Mouse (Mus musculus) lung, embryonic 15.5 days (tissue): ENCODE results near the gene Tnfsfm13. TPM values are rescaled to one million over a fixed set of nuclear protein-coding genes. Genes with fewer than 3 reads are reported as not detected.
A peak's percentile ranks its signal among the peaks of the same experiment; 100 is the strongest.
"Not testable (repeated sequence)": the region's sequence is repeated elsewhere in the genome, so short reads cannot be mapped to it uniquely, and the experiment has no call there.

Experiments
- ATAC-seq: fragments of 200-750 bp; cut with Nextera tagmentation; 2 replicates; pipeline ENCODE4 v1.8.0; 2017; ENCODE audit warnings: moderate number of reproducible peaks, borderline replicate concordance; ENCODE audit not compliant: low FRiP score, low TSS enrichment; ENCODE audit errors: extremely low read depth
- H3K27ac ChIP-seq: fragments of 300-500 bp; sonication (generic); 2 replicates; pipeline ENCODE4 v1.5.1; 2015; ENCODE audit warnings: moderate library complexity, mild to moderate bottlenecking, inconsistent platforms
- H3K27me3 ChIP-seq: fragments of 300-500 bp; sonication (generic); 2 replicates; pipeline ENCODE4 v1.6.1; 2015; ENCODE audit warnings: inconsistent platforms
- H3K36me3 ChIP-seq: fragments of 300-500 bp; sonication (generic); 2 replicates; pipeline ENCODE4 v1.6.1; 2015; ENCODE audit warnings: inconsistent platforms
- H3K4me1 ChIP-seq: fragments of 300-500 bp; sonication (generic); 2 replicates; pipeline ENCODE4 v1.6.1; 2015; ENCODE audit warnings: inconsistent platforms
- H3K4me2 ChIP-seq: fragments of 300-500 bp; sonication (generic); 2 replicates; pipeline ENCODE4 v1.6.1; 2015; ENCODE audit warnings: inconsistent platforms, mild to moderate bottlenecking, moderate library complexity
- H3K4me3 ChIP-seq: fragments of 300-500 bp; sonication (generic); 2 replicates; pipeline ENCODE4 v1.5.1; 2015; ENCODE audit warnings: mild to moderate bottlenecking, inconsistent platforms
- H3K9ac ChIP-seq: fragments of 300-500 bp; sonication (generic); 2 replicates; pipeline ENCODE4 v1.6.1; 2015; ENCODE audit warnings: inconsistent platforms
- H3K9me3 ChIP-seq: fragments of 300-500 bp; sonication (generic); 2 replicates; pipeline ENCODE4 v1.6.1; 2016; ENCODE audit warnings: inconsistent platforms
- WGBS: fragments of 180-500 bp; shearing (Covaris S2); methylation state at CpG from one replicate; pipeline ENCODE4 v1.1.7; 2015; 5-methylcytosine and 5-hydroxymethylcytosine counted together
- polyA plus RNA-seq: library from polyadenylated mRNA; unstranded; fragments of >200 nt; fragmentation: Nextera tagmentation; extraction: Ambion mirVana; gene quantifications from 2 replicates; pipeline ENCODE4 v1.2.1, GENCODE M21; 2015

The Tnfsfm13 gene
- polyA plus RNA-seq, result 4.3 and 5.9 TPM in 2 replicates

DNA sequence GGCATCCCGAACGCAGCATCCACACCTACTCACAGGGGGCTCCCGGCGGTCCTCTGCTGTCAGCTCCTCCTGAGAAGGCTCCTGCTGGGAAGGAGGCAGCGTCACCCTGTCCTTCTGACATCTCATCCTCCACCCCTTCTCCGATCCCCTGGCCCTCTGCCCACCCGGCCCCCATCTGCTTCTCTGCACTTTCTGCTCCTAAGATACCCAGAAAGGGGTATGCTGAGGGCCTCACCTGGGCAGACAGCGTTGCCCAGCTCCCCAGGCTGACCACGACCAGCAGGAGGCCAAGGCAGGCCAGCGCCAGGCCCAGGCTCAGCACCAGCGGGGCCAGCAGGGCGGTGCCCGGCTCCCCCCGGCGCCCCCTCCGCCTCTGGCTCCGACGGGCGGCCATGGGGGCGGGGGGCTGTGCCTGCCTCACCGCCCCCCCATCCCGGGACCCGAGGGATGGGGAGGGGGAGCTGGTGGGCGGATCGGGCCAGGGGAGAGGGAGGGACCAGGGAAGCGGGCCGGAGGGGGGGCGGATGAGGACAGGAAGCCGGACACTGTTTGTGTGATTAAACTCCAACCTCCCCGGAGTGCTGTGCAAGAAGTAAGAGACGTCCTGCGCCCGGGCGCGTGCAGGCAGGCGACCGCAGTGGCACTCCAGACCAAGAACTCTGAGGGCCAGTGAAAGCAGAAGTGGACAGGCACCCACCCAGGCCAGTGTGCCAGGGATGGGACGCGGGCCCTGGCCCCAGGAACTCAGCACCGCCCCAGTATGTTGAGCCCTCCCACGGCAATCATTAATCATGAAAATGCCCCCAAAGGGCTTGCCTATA is at the start of gene Tnfsfm13, which contains the start of gene Tnfsf12:
Tnfsfm13 (minus strand) TSS at position 738 of the 821 bp plus-strand sequence.
Tnfsf12 (minus strand) TSS at position 489 of the 821 bp plus-strand sequence.
- H3K36me3 ChIP-seq, result no peaks in the 10 kb centered on the region
- H3K9me3 ChIP-seq, result no peaks in the 10 kb centered on the region
- 2% methylated on average over 31 of the region's 41 CpGs for WGBS
- peak within 1 kb of the TSS; percentile 91 for H3K4me2 ChIP-seq
- no peaks in the 10 kb centered on the region for H3K27me3 ChIP-seq
- ATAC-seq, result peak; percentile 86
- peak within 1 kb of the TSS; percentile 59 for H3K4me3 ChIP-seq
- peak within 1 kb of the TSS; percentile 86 for H3K27ac ChIP-seq
- H3K4me1 ChIP-seq, result peaks cover 13% of the 10 kb centered on the region
- peak within 1 kb of the TSS; percentile 69 for H3K9ac ChIP-seq

DNA sequence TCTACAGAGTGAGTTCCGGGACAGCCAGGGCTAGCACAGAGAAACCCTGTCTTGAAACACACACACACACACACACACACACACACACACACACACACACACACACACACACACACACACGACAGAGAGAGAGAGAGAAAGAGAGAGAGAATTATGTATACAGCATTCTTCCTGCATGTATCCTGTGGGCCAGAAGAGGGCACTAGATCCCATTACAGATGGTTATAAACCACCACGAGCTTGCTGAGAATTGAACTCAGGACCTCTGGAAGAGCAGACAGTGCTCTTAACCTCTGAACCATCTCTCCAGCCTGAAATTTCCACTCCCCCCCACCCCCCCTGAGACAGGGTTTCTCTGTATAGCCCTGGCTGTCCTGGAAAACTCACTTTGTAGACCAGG is 35.5 kb upstream of the Tnfsfm13 start:
- H3K4me3 ChIP-seq, H3K27me3 ChIP-seq, H3K9me3 ChIP-seq, H3K4me2 ChIP-seq, H3K9ac ChIP-seq, H3K4me1 ChIP-seq, H3K27ac ChIP-seq, ATAC-seq: not testable (repeated sequence)
- 83% methylated on average over 2 of the region's 3 CpGs for WGBS
- H3K36me3 ChIP-seq, result peaks cover 34% of the 10 kb centered on the region

- ATAC-seq, result no peak
- WGBS, result 28% methylated on average over 3 of the region's 3 CpGs
- H3K4me3 ChIP-seq, result no peak overlapping the region
- H3K9me3 ChIP-seq, result no peaks in the 10 kb centered on the region
- no peak overlapping the region for H3K4me2 ChIP-seq
- H3K36me3 ChIP-seq, result peaks cover 10% of the 10 kb centered on the region
- no peaks in the 10 kb centered on the region for H3K27me3 ChIP-seq
- no peaks in the 10 kb centered on the region for H3K4me1 ChIP-seq
- no peak overlapping the region for H3K9ac ChIP-seq
- no peak overlapping the region for H3K27ac ChIP-seq
Measured at GRCm38 (mm10) chr11:69729063-69729462, 33.2 kb upstream of the Tnfsfm13 start.

DNA sequence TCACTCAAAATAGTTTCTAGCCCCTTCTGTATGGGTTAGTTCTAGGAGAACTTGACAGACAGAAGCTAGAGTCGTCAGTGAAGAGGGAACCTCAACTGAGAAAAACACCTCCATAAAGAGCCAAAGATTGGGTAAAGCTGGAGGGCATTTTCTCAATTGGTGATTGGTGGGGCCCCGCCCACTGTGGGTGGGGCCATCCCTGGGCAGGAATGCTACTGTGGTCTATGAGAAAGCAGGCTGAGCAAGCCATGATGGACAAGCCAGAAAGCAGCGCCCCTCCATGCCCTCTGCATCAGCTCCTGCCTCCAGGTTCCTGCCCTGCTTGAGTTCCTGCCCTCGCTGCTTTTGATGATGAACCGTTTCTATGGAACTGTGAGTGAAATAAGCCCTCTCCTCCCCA is 30.1 kb upstream of the Tnfsfm13 start:
- H3K9ac ChIP-seq, result no peak overlapping the region
- H3K4me2 ChIP-seq, result no peak overlapping the region
- no peaks in the 10 kb centered on the region for H3K4me1 ChIP-seq
- H3K27me3 ChIP-seq, result no peaks in the 10 kb centered on the region
- WGBS, result 22% methylated on average over 5 of the region's 5 CpGs
- H3K9me3 ChIP-seq, result no peaks in the 10 kb centered on the region
- H3K27ac ChIP-seq, result no peak overlapping the region
- H3K36me3 ChIP-seq, result no peaks in the 10 kb centered on the region
- ATAC-seq, result no peak
- H3K4me3 ChIP-seq, result no peak overlapping the region

DNA sequence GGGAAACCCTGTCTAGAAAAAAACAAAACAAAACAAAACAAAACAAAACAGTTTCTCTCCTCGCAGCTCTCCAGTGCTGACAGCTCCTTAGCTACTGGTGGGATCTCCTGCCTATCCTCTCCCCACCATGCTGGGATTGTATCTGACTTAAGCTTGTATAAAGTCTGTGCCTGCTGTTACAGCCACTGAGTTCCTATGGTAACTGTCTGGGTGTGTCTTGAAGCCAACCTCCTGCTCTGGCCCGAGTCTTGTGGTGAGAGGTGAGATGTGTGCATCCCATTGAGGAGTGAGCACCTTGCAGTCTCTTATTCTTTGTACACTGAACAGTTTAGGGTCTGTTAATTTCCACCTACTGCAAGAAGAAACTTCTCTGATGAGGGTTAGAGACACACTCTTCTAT is 27.2 kb upstream of the Tnfsfm13 start:
- Histone ChIP-seq H3K36me3 (no peaks in the 10 kb centered on the region), H3K27me3 (no peaks in the 10 kb centered on the region)

DNA sequence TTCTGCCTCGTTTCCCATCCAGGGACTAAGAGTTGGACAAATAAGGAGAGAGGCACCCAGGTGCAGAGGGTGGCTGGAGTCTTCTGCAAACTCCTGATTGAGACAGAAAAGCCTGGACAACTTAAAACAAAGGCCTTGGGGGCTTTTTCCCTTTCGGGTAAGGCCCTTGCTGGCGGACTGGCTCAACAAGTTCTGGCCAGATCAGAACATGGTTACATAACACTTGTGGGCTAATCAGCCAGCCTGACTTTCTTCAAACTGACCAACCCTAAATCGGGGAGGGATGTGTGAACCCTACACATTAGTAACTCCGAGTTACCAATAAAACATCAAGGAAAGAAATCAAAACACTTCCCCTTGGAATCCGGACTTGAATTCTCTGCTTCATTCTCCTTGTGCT is 25.0 kb upstream of the Tnfsfm13 start:
- Histone ChIP-seq H3K4me1 (peaks cover 9% of the 10 kb centered on the region), H3K9me3 (no peaks in the 10 kb centered on the region), H3K36me3 (no peaks in the 10 kb centered on the region), H3K27me3 (no peaks in the 10 kb centered on the region), H3K4me2 (no peak overlapping the region), H3K27ac (no peak overlapping the region), H3K9ac (no peak overlapping the region), H3K4me3 (no peak overlapping the region)
- ATAC-seq, result no peak
- WGBS, result 49% methylated on average over 6 of the region's 6 CpGs

More for the DNA sequence above, 27.2 kb upstream of the Tnfsfm13 start:
- Histone ChIP-seq H3K4me1 (peaks cover 4% of the 10 kb centered on the region; the same call in 1 of the 2 replicates), H3K9me3 (no peaks in the 10 kb centered on the region), H3K9ac (no peak overlapping the region), H3K4me2 (no peak overlapping the region), H3K4me3 (no peak overlapping the region), H3K27ac (no peak overlapping the region)
- ATAC-seq, result no peak
- WGBS, result 34% methylated on average over 2 of the region's 2 CpGs

- no peaks in the 10 kb centered on the region for H3K27me3 ChIP-seq
- H3K4me2 ChIP-seq, result no peak overlapping the region
- H3K9ac ChIP-seq, result no peak overlapping the region
- H3K4me3 ChIP-seq, result no peak overlapping the region
- no peak overlapping the region for H3K27ac ChIP-seq
- H3K36me3 ChIP-seq, result no peaks in the 10 kb centered on the region
- H3K9me3 ChIP-seq, result no peaks in the 10 kb centered on the region
- 61% methylated on average over 6 of the region's 6 CpGs for WGBS
- peaks cover 10% of the 10 kb centered on the region for H3K4me1 ChIP-seq
- no peak for ATAC-seq
Measured at GRCm38 (mm10) chr11:69719423-69719822, 23.5 kb upstream of the Tnfsfm13 start.

- ATAC-seq, result no peak
- 28% methylated on average over 15 of the region's 15 CpGs for WGBS
- Histone ChIP-seq H3K9ac (no peak overlapping the region), H3K4me1 (peaks cover 10% of the 10 kb centered on the region), H3K9me3 (no peaks in the 10 kb centered on the region), H3K4me2 (peak overlapping the region; percentile 2; the same call in 1 of the 2 replicates), H3K36me3 (no peaks in the 10 kb centered on the region), H3K27me3 (no peaks in the 10 kb centered on the region), H3K27ac (no peak overlapping the region), H3K4me3 (no peak overlapping the region)
Measured at GRCm38 (mm10) chr11:69718661-69719060, 22.8 kb upstream of the Tnfsfm13 start.

DNA sequence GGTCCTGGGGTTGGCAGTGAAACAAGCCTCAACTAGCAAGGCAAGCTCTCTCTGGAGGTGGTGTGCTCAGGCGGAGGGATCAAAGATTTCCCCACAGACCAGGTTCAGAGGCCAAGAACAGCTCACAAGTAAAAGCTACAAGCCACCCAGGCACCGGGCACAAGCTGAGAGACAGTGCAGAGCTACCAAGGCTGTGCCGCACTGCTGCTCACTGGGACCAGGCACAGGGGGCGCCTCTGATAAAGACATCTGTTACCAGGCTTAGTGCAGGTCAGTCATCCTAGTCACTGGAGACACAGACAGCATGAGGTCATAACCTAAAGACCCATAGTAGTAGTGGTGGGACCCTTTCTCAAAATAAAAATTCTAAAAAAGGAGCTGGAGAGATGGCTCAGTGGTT is 21.1 kb upstream of the Tnfsfm13 start:
- H3K9me3 ChIP-seq, result no peaks in the 10 kb centered on the region
- H3K4me3 ChIP-seq, result no peak overlapping the region
- no peak overlapping the region for H3K27ac ChIP-seq
- H3K27me3 ChIP-seq, result no peaks in the 10 kb centered on the region
- H3K4me1 ChIP-seq, result peaks cover 10% of the 10 kb centered on the region
- no peaks in the 10 kb centered on the region for H3K36me3 ChIP-seq
- no peak for ATAC-seq
- 62% methylated on average over 4 of the region's 4 CpGs for WGBS
- H3K4me2 ChIP-seq, result no peak overlapping the region
- H3K9ac ChIP-seq, result no peak overlapping the region

DNA sequence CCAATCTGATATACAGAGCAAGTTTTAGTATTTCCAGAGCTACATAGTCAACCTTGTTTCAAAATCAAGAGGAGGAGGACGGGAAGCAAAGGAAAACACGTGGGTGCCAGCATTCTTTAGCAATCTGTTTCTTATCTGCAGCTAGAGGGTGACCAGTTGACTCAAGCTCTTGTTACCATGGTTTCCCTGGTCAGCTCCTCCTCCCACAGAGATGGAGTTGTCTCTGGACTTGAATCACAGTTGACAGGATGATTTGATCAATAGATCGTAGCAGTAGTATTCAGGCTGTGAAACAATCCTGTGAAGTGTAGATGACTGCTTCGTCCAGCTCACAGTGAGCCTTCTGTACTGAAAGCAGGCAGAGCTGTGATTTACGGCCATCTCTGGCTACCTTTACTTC is 20.0 kb upstream of the Tnfsfm13 start:
- peaks cover 10% of the 10 kb centered on the region for H3K4me1 ChIP-seq
- no peaks in the 10 kb centered on the region for H3K9me3 ChIP-seq
- no peaks in the 10 kb centered on the region for H3K36me3 ChIP-seq
- no peak for ATAC-seq
- H3K4me3 ChIP-seq, result no peak overlapping the region
- 10% methylated on average over 5 of the region's 5 CpGs for WGBS
- H3K4me2 ChIP-seq, result no peak overlapping the region
- H3K27me3 ChIP-seq, result no peaks in the 10 kb centered on the region
- no peak overlapping the region for H3K9ac ChIP-seq
- H3K27ac ChIP-seq, result no peak overlapping the region

- H3K9me3 ChIP-seq, result no peaks in the 10 kb centered on the region
- H3K27me3 ChIP-seq, result no peaks in the 10 kb centered on the region
- H3K4me1 ChIP-seq, result peaks cover 10% of the 10 kb centered on the region
- no peak for ATAC-seq
- H3K4me2 ChIP-seq, result no peak overlapping the region
- no peak overlapping the region for H3K4me3 ChIP-seq
- H3K27ac ChIP-seq, result no peak overlapping the region
- H3K9ac ChIP-seq, result no peak overlapping the region
- 55% methylated on average over 9 of the region's 9 CpGs for whole genome bisulfite sequencing
- no peaks in the 10 kb centered on the region for H3K36me3 ChIP-seq
Measured at GRCm38 (mm10) chr11:69715482-69715881, 19.6 kb upstream of the Tnfsfm13 start.

DNA sequence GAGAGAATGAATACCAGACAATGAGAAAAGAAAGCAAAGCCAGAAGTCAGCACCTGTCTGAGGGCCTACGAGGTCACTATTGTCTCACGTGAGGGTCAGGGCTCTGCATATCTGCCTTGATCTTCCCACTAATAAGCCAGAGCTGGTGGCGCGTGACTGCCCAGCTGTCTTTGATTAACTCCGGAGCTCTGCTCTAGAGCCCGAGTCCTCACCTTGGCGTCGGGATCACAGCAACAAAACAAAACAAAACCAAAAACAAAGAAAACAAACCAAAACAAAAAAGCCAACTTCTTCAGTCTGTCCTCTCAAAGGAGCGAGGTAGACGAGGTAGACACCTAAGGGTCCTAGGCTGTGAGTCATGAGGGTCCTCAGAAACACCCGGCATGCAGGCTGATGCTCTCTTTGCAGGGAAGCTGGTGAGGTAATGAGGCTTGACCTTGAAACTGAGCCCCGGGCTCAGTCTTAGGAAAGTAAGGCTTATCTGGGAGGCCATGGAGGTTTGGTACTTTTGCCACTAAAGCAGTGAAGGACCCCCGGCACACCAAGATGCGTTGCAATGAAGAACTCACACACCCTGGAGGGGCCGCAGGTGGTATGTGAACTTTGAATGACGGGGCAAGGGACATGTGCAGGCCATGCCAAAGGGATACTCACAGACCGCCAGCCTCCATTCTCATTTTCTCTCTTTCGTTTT is 18.9 kb upstream of the Tnfsfm13 start:
- no peak overlapping the region for H3K4me3 ChIP-seq
- H3K9me3 ChIP-seq, result no peaks in the 10 kb centered on the region
- H3K4me1 ChIP-seq, result peaks cover 10% of the 10 kb centered on the region
- no peak for ATAC-seq
- no peak overlapping the region for H3K4me2 ChIP-seq
- H3K27me3 ChIP-seq, result no peaks in the 10 kb centered on the region
- no peaks in the 10 kb centered on the region for H3K36me3 ChIP-seq
- H3K27ac ChIP-seq, result no peak overlapping the region
- 68% methylated on average over 18 of the region's 18 CpGs for WGBS
- H3K9ac ChIP-seq, result no peak overlapping the region
